Mouse (Mus musculus): ENCODE measurements around the gene Znhit6. TPM values are rescaled to one million over a fixed set of nuclear protein-coding genes. Genes with fewer than 3 reads are reported as not detected.
A peak's percentile ranks its signal among the peaks of the same experiment; 100 is the strongest.

The Znhit6 gene
- polyA plus RNA-seq, 1 experiment from 2014 or later, result 34.4 TPM

DNA sequence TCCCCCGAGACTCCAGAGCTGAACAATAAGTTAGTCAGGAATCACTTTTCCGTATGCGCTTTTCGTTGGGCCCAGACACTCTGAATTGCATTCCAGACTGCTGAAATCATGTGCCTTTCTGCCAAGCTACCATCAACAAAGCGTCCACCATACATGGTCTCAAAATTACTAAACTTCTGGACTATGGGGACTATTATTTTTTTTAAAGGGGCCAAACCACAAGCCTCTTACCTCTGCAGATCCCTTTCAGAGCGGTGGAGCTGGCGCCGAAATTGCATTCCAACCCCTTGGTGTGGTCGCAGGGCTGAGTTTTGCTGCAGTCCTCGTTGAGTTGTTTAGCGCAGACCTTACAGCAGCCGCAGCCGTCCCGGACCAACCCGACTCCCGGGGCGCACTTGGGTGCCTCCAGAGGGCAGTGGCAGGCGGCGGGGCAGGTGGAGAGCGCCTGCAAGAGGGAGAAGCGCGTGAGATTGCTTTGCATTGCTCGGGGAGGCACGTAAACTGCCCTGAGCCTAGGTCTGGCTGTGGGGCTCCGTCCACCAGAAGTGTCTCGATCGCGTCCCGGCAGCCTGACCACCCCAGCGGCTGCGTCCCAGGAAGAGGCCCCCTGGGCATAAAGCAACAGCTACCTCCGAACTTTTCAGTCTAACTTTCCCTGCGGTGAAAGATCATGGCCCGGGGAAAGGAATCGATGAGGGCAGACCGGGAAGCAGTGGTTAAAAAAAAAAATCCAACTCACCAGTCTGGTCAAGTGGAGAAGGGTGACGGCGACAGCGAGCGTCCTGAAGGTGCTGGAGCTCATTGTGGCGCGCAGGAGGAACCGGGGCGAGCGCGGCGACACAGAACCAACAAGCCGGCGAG lies 73.2 kb downstream of the Znhit6 start:
- WGBS, result under 1% methylated on average over 49 of the region's 49 CpGs
- Histone ChIP-seq H3K4me1 (ENCODE audit: insufficient read depth, low read length) (peaks cover 48% of the 10 kb centered on the region), H3K9me3 (ENCODE audit: low read length) (no peaks in the 10 kb centered on the region), H3K27ac (ENCODE audit: low read length) (peak overlapping the region; percentile 89), H3K27me3 (ENCODE audit: insufficient read depth, low read length) (no peaks in the 10 kb centered on the region), H3K4me2 (replicated peaks; ENCODE audit: low read depth, low read length) (peak overlapping the region; percentile 90), H3K36me3 (ENCODE audit: insufficient read depth, low read length) (peaks cover 10% of the 10 kb centered on the region; the same call in 1 of the 2 replicates), H3K9ac (replicated peaks; ENCODE audit: low read length) (peak overlapping the region; percentile 90), H3K4me3 (ENCODE audit: low read length) (peak overlapping the region; percentile 81)
- ATAC-seq (ENCODE audit: low FRiP score, low TSS enrichment), result peak; percentile 14; the same call in 1 of the 2 replicates

DNA sequence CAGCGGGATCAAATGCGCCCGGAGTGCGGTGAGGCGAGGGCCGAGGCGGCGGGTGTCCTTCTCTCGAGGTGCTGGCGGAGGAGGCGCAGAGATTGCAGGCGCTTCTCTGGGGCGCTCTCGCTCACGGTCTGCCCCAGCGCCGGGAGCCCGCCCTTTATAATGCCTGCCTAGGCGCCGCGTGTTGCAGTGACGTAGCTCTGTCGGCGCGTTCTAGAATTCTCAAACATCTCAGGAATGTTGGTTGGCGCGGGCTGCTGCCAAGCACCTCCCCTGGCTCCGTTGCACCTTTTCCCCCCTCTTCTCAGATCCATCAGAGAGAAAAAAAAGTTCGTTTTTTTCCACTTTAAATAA lies 73.8 kb downstream of the Znhit6 start, which contains the start of gene Ccn1:
Gene Ccn1 (minus strand): TSS at position 130 of the 351 bp plus-strand sequence.
- H3K9ac ChIP-seq (replicated peaks; ENCODE audit: low read length), result peak within 1 kb of the TSS; percentile 90
- WGBS, result 1% methylated on average over 27 of the region's 29 CpGs
- H3K4me3 ChIP-seq (ENCODE audit: low read length), result peak within 1 kb of the TSS; percentile 81
- H3K27me3 ChIP-seq (ENCODE audit: insufficient read depth, low read length), result no peaks in the 10 kb centered on the region
- H3K27ac ChIP-seq (ENCODE audit: low read length), result peak within 1 kb of the TSS; percentile 89
- H3K4me2 ChIP-seq (replicated peaks; ENCODE audit: low read depth, low read length), result peak within 1 kb of the TSS; percentile 90
- H3K9me3 ChIP-seq (ENCODE audit: low read length), result no peaks in the 10 kb centered on the region
- peaks cover 10% of the 10 kb centered on the region; the same call in 1 of the 2 replicates for H3K36me3 ChIP-seq (ENCODE audit: insufficient read depth, low read length)
- peaks cover 48% of the 10 kb centered on the region for H3K4me1 ChIP-seq (ENCODE audit: insufficient read depth, low read length)
- peak; percentile 73 for ATAC-seq (ENCODE audit: low FRiP score, low TSS enrichment)

DNA sequence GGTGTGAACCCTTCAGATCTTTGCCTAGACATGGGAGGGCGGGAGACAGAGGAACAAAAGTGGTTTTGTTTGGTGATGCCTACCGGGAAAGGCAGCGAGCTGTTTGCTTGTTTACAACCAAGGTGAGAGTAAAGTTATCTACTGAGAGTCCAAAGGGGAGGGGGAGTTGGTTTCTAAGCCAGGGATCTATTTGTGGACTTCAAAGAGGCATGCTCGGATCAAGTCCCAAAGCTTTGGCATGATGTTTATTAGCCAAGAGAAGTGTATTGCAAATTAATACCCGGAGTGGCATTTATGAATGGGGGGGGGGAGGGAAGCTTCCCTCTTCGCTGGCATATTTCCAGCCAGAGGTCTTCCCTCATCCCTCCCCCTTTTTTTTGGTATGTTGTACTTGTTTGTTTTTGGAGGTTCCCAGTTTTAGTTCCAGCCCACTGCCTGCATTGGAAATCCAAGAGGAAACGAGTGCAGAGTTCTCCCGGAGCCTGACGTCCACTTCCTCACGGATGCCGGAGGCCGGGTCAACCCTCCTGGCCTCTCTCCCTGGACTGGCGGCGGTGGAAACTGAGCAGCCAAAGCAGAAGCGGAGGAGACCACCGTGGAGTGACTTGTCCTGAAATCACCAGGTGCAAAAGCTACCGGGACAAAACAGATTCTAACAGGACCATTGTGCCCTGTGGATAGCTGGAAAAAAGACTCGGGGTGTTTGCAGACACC lies 74.5 kb downstream of the Znhit6 start:
- peak overlapping the region; percentile 90 for H3K9ac ChIP-seq (replicated peaks; ENCODE audit: low read length)
- peak overlapping the region; percentile 90 for H3K4me2 ChIP-seq (replicated peaks; ENCODE audit: low read depth, low read length)
- peaks cover 48% of the 10 kb centered on the region for H3K4me1 ChIP-seq (ENCODE audit: insufficient read depth, low read length)
- no peaks in the 10 kb centered on the region for H3K9me3 ChIP-seq (ENCODE audit: low read length)
- peaks cover 10% of the 10 kb centered on the region; the same call in 1 of the 2 replicates for H3K36me3 ChIP-seq (ENCODE audit: insufficient read depth, low read length)
- H3K27me3 ChIP-seq (ENCODE audit: insufficient read depth, low read length), result no peaks in the 10 kb centered on the region
- peak overlapping the region; percentile 81 for H3K4me3 ChIP-seq (ENCODE audit: low read length)
- peak overlapping the region; percentile 89 for H3K27ac ChIP-seq (ENCODE audit: low read length)
- 1% methylated on average over 18 of the region's 18 CpGs for WGBS
- peak; percentile 36; the same call in 1 of the 2 replicates for ATAC-seq (ENCODE audit: low FRiP score, low TSS enrichment)

DNA sequence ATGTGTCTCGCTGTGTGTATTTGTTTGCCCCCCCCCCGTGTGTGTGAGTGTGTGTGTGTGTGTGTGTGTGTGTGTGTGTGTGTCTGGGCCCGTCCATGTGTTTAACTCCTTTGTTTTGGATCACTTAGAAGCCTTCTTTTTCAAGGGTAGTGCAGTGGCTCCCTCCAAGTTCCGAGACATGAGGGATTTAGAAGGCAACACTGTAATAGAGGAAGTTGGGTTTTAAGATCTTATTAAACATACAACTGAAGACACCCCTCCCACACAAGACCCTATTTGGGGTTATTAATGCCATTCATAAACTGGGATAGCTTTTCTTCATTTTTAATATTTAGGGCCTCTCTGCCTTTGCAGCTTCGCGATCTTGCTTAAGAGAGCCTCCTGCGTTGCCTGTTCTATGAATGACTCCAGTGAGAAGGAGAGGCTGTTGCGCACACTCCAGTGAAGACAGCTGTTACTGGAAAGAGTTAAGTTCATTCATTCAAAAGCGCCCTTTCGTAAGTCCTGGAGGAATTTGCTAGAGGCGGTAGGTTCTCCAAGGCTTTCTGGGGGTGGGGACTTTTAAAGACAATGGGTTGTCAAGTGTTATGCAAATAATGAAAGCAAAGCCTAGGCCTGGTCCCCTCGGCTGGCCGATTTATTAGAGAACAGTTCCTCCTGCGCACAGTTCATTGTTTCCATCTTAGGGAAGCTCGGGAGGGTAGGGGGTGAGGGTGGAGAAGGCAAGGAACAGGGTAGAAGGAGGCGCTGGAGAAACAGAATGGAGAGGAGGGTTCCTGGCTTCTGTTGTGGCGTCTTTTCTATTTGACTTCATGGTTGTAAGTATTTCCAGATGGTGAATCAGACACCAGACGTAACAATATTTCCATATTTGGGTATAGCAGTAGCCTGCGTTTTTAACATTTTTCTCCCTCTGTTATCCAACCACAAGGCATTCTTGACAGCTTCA lies 75.3 kb downstream of the Znhit6 start:
- 17% methylated on average over 19 of the region's 19 CpGs for WGBS
- no peak for ATAC-seq (ENCODE audit: low FRiP score, low TSS enrichment)
- Histone ChIP-seq H3K4me3 (ENCODE audit: low read length) (peak overlapping the region; percentile 81), H3K4me2 (replicated peaks; ENCODE audit: low read depth, low read length) (peak overlapping the region; percentile 90), H3K36me3 (ENCODE audit: insufficient read depth, low read length) (peaks cover 10% of the 10 kb centered on the region; the same call in 1 of the 2 replicates), H3K27me3 (ENCODE audit: insufficient read depth, low read length) (no peaks in the 10 kb centered on the region), H3K4me1 (ENCODE audit: insufficient read depth, low read length) (peaks cover 48% of the 10 kb centered on the region), H3K27ac (ENCODE audit: low read length) (peak overlapping the region; percentile 89), H3K9me3 (ENCODE audit: low read length) (no peaks in the 10 kb centered on the region), H3K9ac (replicated peaks; ENCODE audit: low read length) (peak overlapping the region; percentile 90)

DNA sequence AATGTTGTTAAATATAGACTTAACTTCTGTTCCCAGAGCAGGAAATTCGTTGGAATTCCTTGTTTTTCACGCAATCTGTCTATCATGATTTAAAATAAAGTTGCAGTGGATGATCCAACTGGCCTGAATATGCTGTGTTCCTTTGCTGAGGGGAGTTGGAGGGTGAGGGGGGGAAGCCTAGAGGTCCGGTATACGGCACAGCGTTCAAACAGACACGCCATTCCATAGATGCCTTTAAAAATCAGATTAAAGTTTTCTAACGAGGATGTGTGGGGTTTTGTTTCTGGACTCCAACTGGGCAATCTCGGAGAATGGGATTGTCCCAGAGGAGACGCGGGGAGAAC lies 75.9 kb downstream of the Znhit6 start:
- H3K9me3 ChIP-seq (ENCODE audit: low read length), result no peaks in the 10 kb centered on the region
- peak overlapping the region; percentile 81 for H3K4me3 ChIP-seq (ENCODE audit: low read length)
- peak overlapping the region; percentile 90 for H3K4me2 ChIP-seq (replicated peaks; ENCODE audit: low read depth, low read length)
- 14% methylated on average over 10 of the region's 10 CpGs for WGBS
- peak overlapping the region; percentile 89 for H3K27ac ChIP-seq (ENCODE audit: low read length)
- H3K9ac ChIP-seq (replicated peaks; ENCODE audit: low read length), result peak overlapping the region; percentile 90
- H3K36me3 ChIP-seq (ENCODE audit: insufficient read depth, low read length), result peaks cover 9% of the 10 kb centered on the region; the same call in 1 of the 2 replicates
- no peak for ATAC-seq (ENCODE audit: low FRiP score, low TSS enrichment)
- peaks cover 48% of the 10 kb centered on the region for H3K4me1 ChIP-seq (ENCODE audit: insufficient read depth, low read length)
- no peaks in the 10 kb centered on the region for H3K27me3 ChIP-seq (ENCODE audit: insufficient read depth, low read length)

DNA sequence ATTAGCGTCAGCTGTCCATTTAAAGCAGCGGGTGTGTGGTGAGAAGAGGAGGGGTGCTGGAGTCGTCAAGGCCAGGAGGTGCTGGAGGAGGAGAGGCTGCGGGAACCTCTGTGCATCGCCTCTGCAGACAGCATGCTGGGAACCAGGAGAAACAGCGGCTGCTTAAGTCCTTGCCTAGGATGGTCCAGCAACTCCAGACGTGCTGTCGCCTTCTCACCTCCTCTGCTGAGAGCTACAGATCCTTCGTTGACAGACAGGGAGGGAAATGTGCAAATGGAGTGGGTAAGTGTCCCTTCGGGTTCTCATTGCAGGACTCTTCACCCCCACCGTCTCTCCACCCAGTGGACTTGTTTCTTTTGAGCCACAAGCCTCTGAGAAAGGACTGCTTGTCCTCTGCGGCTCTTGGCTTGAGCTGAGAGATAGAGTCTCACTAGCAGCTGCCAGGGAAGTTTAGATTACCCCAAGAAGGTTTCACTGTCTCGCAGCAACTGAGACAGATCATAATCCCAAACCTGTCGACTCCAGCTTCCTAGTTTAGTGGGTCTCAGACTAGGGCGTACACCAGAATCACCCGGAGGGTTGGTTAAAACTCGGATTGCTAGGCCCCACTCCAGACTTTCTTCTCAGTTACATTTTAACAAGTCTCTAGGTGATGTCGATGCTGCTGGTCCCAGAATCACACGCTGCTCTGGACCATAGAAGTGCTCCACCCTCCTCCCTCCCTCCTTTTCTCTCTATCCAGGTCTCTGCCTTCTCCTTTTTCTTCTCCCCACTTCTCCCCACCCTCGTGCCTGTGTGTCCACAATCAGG lies 76.5 kb downstream of the Znhit6 start:
- H3K9me3 ChIP-seq (ENCODE audit: low read length), result no peaks in the 10 kb centered on the region
- peaks cover 47% of the 10 kb centered on the region for H3K4me1 ChIP-seq (ENCODE audit: insufficient read depth, low read length)
- H3K4me3 ChIP-seq (ENCODE audit: low read length), result peak overlapping the region; percentile 81
- WGBS, result 10% methylated on average over 20 of the region's 20 CpGs
- peak overlapping the region; percentile 90 for H3K9ac ChIP-seq (replicated peaks; ENCODE audit: low read length)
- H3K36me3 ChIP-seq (ENCODE audit: insufficient read depth, low read length), result peaks cover 3% of the 10 kb centered on the region; the same call in 1 of the 2 replicates
- peak overlapping the region; percentile 90 for H3K4me2 ChIP-seq (replicated peaks; ENCODE audit: low read depth, low read length)
- no peaks in the 10 kb centered on the region for H3K27me3 ChIP-seq (ENCODE audit: insufficient read depth, low read length)
- peak; percentile 26 for ATAC-seq (ENCODE audit: low FRiP score, low TSS enrichment)
- peak overlapping the region; percentile 89 for H3K27ac ChIP-seq (ENCODE audit: low read length)

DNA sequence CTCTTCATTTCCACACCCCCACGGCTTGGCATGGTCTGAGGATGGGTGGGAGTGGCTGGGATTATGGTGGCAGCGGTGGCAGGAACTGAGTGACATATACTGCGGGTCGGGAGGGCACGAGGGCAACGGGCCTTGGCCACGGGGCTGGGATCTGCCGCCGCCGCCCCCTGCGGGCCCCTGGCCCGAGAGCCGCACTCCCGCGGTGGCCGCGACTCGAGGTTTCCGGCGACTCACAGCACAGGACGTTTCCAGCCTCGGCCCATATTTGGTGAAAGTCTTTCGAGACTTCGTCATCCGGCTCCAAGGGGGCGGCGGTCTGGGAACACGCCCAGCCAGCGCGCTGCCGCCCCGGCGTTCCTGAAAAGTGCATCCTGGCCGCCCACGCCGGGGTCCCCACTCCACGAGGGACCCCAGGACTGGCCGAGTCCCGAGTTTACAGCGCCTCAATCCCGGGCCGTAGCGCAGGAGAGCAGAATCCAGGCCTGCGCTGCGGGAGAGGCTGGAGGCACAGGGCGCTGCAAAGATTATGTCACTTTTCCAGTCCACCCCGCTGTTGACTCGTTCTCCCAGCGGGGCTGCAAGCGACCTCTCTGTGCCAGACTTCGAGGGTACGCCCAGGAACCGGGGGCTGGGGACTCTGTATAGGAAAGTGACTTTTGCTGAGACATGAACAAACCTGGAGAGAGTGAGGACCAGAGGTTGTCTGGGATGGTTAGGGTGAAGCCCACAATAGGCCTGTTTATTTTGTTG lies 77.4 kb downstream of the Znhit6 start:
- Histone ChIP-seq H3K4me1 (ENCODE audit: insufficient read depth, low read length) (peaks cover 45% of the 10 kb centered on the region), H3K27ac (ENCODE audit: low read length) (peak overlapping the region; percentile 89), H3K36me3 (ENCODE audit: insufficient read depth, low read length) (no peaks in the 10 kb centered on the region), H3K4me2 (replicated peaks; ENCODE audit: low read depth, low read length) (peak overlapping the region; percentile 90), H3K9me3 (ENCODE audit: low read length) (no peaks in the 10 kb centered on the region), H3K9ac (replicated peaks; ENCODE audit: low read length) (peak overlapping the region; percentile 90), H3K4me3 (ENCODE audit: low read length) (peak overlapping the region; percentile 81), H3K27me3 (ENCODE audit: insufficient read depth, low read length) (no peaks in the 10 kb centered on the region)
- WGBS, result under 1% methylated on average over 53 of the region's 53 CpGs
- ATAC-seq (ENCODE audit: low FRiP score, low TSS enrichment), result peak; percentile 63

DNA sequence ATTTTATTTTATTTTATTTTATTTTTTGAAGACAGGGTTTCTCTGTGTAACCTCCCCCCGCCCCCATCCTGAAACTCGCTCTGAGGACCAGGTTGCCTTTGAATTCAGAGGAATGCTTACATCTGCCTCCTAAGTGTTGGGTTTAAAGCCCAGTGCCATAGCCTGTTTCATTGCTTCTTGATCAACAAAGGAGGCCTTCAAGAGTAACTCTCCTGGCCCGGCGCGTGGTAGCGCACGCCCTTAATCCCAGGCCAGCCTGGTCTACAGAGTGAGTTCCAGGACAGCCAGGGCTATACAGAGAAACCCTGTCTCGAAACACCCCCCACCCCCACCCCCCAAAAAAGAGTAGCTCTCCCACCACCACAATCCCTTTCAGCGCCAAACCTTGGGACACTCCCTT lies 78.0 kb downstream of the Znhit6 start:
- peak overlapping the region; percentile 81 for H3K4me3 ChIP-seq (ENCODE audit: low read length)

More for the DNA sequence above, 78.0 kb downstream of the Znhit6 start:
- Histone ChIP-seq H3K4me2 (replicated peaks; ENCODE audit: low read depth, low read length) (peak overlapping the region; percentile 90), H3K9ac (replicated peaks; ENCODE audit: low read length) (0 out of 2 replicates have a peak overlapping the region, but pooled peaks have one; percentile 90), H3K27me3 (ENCODE audit: insufficient read depth, low read length) (no peaks in the 10 kb centered on the region), H3K9me3 (ENCODE audit: low read length) (no peaks in the 10 kb centered on the region), H3K27ac (ENCODE audit: low read length) (no peak overlapping the region), H3K4me1 (ENCODE audit: insufficient read depth, low read length) (peaks cover 41% of the 10 kb centered on the region), H3K36me3 (ENCODE audit: insufficient read depth, low read length) (no peaks in the 10 kb centered on the region)
- WGBS, result 76% methylated on average over 9 of the region's 9 CpGs
- no peak for ATAC-seq (ENCODE audit: low FRiP score, low TSS enrichment)
